Mouse (Mus musculus) adrenal gland, postnatal 0 days (tissue): Measurements from ENCODE around the gene Fra10ac1. TPM values are rescaled to one million over a fixed set of nuclear protein-coding genes. Genes with fewer than 3 reads are reported as not detected.

Source experiments
- polyA plus RNA-seq: library from polyadenylated mRNA; unstranded; fragments of >200 nt; fragmentation: Nextera tagmentation; extraction: Ambion mirVana; gene quantifications from 2 replicates; pipeline ENCODE4 v1.2.1, GENCODE M21; 2015

The Fra10ac1 gene
- polyA plus RNA-seq = 20.3 and 32.4 TPM in 2 replicates

DNA sequence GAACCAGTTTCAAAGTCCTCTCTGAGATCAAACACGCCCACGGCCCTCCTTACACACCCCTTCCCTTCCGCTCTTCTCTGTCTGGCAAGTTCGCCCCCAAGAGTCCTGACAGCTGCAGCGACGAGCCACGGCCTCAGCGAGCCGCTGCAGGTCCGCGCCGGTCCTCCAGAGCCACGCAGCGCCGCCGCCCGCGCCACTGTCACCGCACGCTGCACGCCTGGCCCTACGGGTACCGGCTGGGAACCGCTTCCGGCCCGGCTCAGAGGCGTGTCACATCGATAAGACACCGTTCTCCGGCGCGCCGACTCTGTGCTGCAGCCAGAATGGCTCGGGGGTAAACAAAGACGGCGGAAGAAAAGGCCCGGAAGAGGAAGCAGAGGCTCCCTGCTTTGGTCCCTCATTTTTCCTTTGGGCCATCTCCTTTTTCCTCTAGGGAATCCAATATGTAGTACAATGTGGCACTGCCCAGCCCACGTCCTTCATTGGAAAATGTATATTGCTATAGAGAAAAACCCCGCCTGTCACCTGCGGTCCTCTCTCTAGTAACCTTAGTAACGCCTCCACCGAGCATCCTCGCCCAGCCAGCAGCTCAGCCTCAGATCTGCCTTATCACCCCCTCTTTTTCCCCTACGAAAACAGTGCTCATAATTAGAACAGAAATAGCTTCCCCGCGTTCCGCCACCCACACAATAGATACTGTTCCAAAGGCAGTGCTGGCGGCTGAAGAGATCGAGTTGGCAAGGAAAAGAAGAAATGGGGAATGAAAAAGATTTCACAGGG is at the start of gene Fra10ac1:
TSS of gene Fra10ac1 (minus strand) at position 252 of the 780 bp plus-strand sequence.

DNA sequence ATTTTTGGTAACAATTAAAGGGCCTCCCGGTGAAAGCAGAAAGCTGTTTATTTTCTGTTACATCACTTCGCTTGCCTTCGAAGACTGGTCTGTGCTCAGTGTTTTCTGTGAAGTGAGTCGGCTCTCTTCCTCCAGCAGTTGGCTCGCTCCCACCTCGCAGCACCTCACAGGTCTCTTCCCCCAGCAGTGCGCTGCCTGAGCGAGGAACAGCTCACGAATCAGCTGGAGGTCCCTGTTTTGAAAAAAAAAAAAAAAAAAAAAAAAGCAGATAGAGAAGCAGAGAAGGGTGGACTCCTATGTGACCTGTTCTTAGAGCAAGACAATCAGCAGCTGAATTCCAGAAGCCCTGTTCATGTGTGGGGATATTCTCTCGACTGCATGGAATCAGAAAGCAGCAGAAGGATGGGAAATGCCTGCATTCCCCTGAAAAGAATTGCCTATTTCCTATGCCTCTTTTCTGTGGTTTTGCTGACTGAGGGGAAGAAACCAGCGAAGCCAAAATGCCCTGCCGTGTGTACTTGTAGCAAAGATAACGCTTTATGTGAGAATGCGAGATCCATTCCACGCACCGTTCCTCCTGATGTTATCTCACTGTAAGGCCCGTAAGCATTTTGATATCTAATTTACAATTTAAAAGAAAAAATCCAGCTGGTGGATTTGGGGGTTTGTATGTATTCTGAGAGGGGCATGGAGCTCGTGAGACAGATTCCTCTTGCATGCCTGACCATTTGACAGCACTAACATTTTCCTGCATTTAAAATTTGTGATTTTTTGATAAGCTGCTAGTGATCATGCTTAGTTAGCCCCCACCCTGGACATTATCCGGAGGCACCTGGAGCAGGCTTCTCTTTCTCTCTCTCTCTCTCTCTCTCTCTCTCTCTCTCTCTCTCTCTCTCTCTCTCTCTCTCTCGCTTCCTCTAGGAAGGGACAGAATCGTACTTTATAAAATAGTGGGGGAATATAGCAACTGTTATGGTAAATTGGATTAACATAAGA is 40.8 kb upstream of the Fra10ac1 start, which contains the start of gene Lgi1:
TSS of gene Lgi1 (plus strand) at position 32 of the 996 bp plus-strand sequence.

Other genes starting within 250 kb of the Fra10ac1 start
- 6.3 and 8.8 TPM in 2 replicates for gene Myof, start 180.6 kb downstream of the Fra10ac1 start, polyA plus RNA-seq
- gene Cep55, start 169.1 kb downstream of the Fra10ac1 start, polyA plus RNA-seq = 6.2 and 7.3 TPM in 2 replicates
- gene Ffar4, start 127.1 kb downstream of the Fra10ac1 start, polyA plus RNA-seq = 0.60 and 0.92 TPM in 2 replicates
- gene Rbp4, start 98.9 kb downstream of the Fra10ac1 start, polyA plus RNA-seq = 185 and 263 TPM in 2 replicates
- 0.32 and 0.44 TPM in 2 replicates for gene Pde6c, start 91.4 kb downstream of the Fra10ac1 start, polyA plus RNA-seq
- 4.1 and 7.6 TPM in 2 replicates for gene Lgi1, start 40.4 kb upstream of the Fra10ac1 start, polyA plus RNA-seq
- 2.1 and 4.7 TPM in 2 replicates for gene Slc35g1, start 171.8 kb upstream of the Fra10ac1 start, polyA plus RNA-seq